Mouse (Mus musculus) C2C12 (cell line): ENCODE results near the gene Muc20. TPM values are rescaled to one million over a fixed set of nuclear protein-coding genes. Genes with fewer than 3 reads are reported as not detected.
A peak's percentile ranks its signal among the peaks of the same experiment; 100 is the strongest.

Source experiments
- H3K27me3 ChIP-seq: one replicate; pipeline ENCODE4 v1.6.1; 2011; ENCODE audit not compliant: control insufficient read depth, insufficient read depth, insufficient read length
- H3K36me3 ChIP-seq: one replicate; pipeline ENCODE4 v1.6.1; 2011; ENCODE audit not compliant: control insufficient read depth, insufficient read depth
- H3K4me3 ChIP-seq: one replicate; pipeline ENCODE4 v1.5.1; 2011; ENCODE audit warnings: mild to moderate bottlenecking, control low read depth; ENCODE audit not compliant: poor library complexity, insufficient read depth, severe bottlenecking
- H3K79me2 ChIP-seq: one replicate; pipeline ENCODE4 v1.6.1; 2011; ENCODE audit not compliant: control insufficient read depth, insufficient read depth
- H3K79me3 ChIP-seq: one replicate; pipeline ENCODE4 v1.6.1; 2011; ENCODE audit warnings: low read depth, control low read depth
- H3ac ChIP-seq: one replicate; pipeline ENCODE3; 2011; ENCODE audit warnings: low read depth; ENCODE audit not compliant: control insufficient read depth, insufficient read length
- CEBPB ChIP-seq: IDR thresholded peaks from one replicate; pipeline ENCODE4 v1.6.1; 2011; ENCODE audit warnings: low read depth, mild to moderate bottlenecking, control low read depth, moderate library complexity
- CTCF ChIP-seq: IDR thresholded peaks from one replicate; pipeline ENCODE4 v1.5.1; 2011; ENCODE audit not compliant: control insufficient read depth, insufficient read depth, insufficient read length
- FOSL1 ChIP-seq: IDR thresholded peaks from one replicate; pipeline ENCODE4 v1.8.0; 2011; ENCODE audit warnings: mild to moderate bottlenecking, low read length; ENCODE audit not compliant: poor library complexity, insufficient read depth, severe bottlenecking
- MAX ChIP-seq: IDR thresholded peaks from one replicate; pipeline ENCODE4 v1.6.1; 2011; ENCODE audit warnings: mild to moderate bottlenecking, control low read depth
- MYOD1 ChIP-seq: IDR thresholded peaks from one replicate; pipeline ENCODE4 v1.6.1; 2011; ENCODE audit warnings: low read depth; ENCODE audit not compliant: control insufficient read depth, insufficient read length
- MYOG ChIP-seq: IDR thresholded peaks from one replicate; pipeline ENCODE4 v1.6.1; 2011; ENCODE audit not compliant: control insufficient read depth, insufficient read length; ENCODE audit errors: extremely low read depth
- USF1 ChIP-seq: IDR thresholded peaks from one replicate; pipeline ENCODE4 v1.6.1; 2011; ENCODE audit warnings: low read depth, mild to moderate bottlenecking, control low read depth, moderate library complexity
- polyA plus RNA-seq: library from polyadenylated mRNA; unstranded; fragments of >200 nt; fragmentation: generic; extraction: Trizol; gene quantifications from one replicate; pipeline ENCODE4 v1.2.1, GENCODE M21; 2012; ENCODE audit warnings: missing spikeins

Gene Muc20
- polyA plus RNA-seq, 1 experiment = not detected

DNA sequence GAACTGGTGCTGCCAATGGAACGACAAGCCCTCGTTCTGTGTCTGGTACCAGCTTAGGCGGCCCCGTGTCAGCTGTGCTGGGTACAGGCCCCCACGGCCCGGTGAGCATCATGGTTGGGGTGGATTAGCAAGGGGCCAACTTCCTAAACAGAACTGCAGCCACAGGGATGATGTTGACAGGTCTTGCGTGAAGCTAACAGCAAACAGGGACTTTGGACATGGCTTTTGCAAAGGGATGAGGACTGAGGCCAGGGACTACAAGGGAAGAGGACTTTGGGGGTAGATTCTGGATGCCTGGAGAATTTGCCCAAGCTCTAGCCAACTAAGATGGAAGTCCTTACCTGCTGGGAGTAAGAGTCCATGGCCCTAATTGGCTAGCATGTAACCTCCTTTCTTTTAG is 30.3 kb downstream of the Muc20 start:
- no peak for TF ChIP-seq MYOD1
- TF ChIP-seq USF1 = no peak
- no peak for TF ChIP-seq MAX
- TF ChIP-seq MYOG = no peak
- TF ChIP-seq CEBPB = no peak
- TF ChIP-seq CTCF = no peak
- TF ChIP-seq FOSL1 = no peak

GRCm38 (mm10) chr16:32764961-32765360 is 32.3 kb downstream of the Muc20 start:
- H3ac ChIP-seq = no peak overlapping the region
- TF ChIP-seq MYOG (no peak), CTCF (no peak), FOSL1 (no peak), MAX (no peak), MYOD1 (no peak), CEBPB (no peak), USF1 (no peak)
- no peaks in the 10 kb centered on the region for H3K79me3 ChIP-seq
- no peaks in the 10 kb centered on the region for H3K27me3 ChIP-seq
- H3K4me3 ChIP-seq = no peak overlapping the region
- H3K79me2 ChIP-seq = no peaks in the 10 kb centered on the region
- H3K36me3 ChIP-seq = no peaks in the 10 kb centered on the region

More for the DNA sequence above, 30.3 kb downstream of the Muc20 start:
- H3ac ChIP-seq = no peak overlapping the region
- H3K79me2 ChIP-seq = no peaks in the 10 kb centered on the region
- no peaks in the 10 kb centered on the region for H3K27me3 ChIP-seq
- H3K4me3 ChIP-seq = no peak overlapping the region
- no peaks in the 10 kb centered on the region for H3K36me3 ChIP-seq
- H3K79me3 ChIP-seq = no peaks in the 10 kb centered on the region

GRCm38 (mm10) chr16:32764550-32764949 is 32.7 kb downstream of the Muc20 start:
- Histone ChIP-seq H3K79me2 (no peaks in the 10 kb centered on the region), H3ac (no peak overlapping the region), H3K79me3 (no peaks in the 10 kb centered on the region), H3K36me3 (no peaks in the 10 kb centered on the region), H3K27me3 (no peaks in the 10 kb centered on the region), H3K4me3 (no peak overlapping the region)
- TF ChIP-seq FOSL1 (no peak), USF1 (no peak), MYOD1 (no peak), CTCF (no peak), MYOG (no peak)

DNA sequence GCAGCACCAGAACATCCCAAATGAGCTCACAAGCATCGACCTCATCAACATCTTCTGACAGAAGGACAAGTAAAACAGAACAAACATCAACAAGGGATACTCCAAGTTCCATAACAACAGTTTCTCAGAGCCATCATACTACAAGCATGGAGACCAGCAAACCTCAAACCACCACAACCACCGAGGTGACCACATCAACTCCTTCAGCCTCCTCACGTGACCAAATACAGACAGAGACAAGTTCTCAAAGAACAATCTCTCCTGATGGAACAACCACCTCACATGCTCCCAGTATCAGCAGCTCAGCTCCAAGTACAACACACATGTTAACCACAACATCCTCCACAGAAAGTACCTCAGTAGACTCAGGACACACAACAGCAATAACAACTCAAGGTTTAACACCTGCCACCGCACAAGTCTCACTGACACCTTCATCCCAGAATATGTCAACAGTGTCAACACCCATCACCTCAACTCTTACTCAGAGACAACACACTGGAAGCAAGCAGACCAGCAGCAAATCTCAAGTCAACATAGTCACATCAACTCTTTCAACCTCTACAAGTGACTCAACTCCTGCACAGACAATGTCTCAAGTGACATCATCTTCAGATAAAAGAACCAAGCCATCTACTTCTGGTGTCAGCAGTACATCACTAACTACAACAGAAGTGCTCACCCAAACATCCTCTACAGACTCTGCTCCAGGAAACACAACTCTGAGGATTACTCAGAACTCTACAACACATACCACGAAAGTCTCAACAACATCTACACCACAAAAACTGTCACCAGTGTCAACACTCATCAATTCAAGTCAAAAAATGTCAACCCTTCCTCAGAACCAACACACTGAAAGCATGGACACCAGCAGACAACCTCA is 46.8 kb downstream of the Muc20 start:
- TF ChIP-seq CTCF = no peak
- no peak for TF ChIP-seq FOSL1
- TF ChIP-seq USF1 = peak; percentile 58
- TF ChIP-seq MAX = no peak
- Histone ChIP-seq H3K4me3 (no peak overlapping the region), H3K79me2 (no peaks in the 10 kb centered on the region), H3K27me3 (no peaks in the 10 kb centered on the region), H3ac (no peak overlapping the region), H3K79me3 (no peaks in the 10 kb centered on the region), H3K36me3 (no peaks in the 10 kb centered on the region)

- no peaks in the 10 kb centered on the region for H3K36me3 ChIP-seq
- no peaks in the 10 kb centered on the region for H3K27me3 ChIP-seq
- H3K79me2 ChIP-seq = no peaks in the 10 kb centered on the region
- H3ac ChIP-seq = no peak overlapping the region
- TF ChIP-seq MYOD1 (no peak), CEBPB (no peak), CTCF (no peak), FOSL1 (no peak), USF1 (no peak), MYOG (no peak), MAX (no peak)
- no peaks in the 10 kb centered on the region for H3K79me3 ChIP-seq
- no peak overlapping the region for H3K4me3 ChIP-seq
These were observed 51.4 kb downstream of the Muc20 start for GRCm38 (mm10) chr16:32745852-32746251.

DNA sequence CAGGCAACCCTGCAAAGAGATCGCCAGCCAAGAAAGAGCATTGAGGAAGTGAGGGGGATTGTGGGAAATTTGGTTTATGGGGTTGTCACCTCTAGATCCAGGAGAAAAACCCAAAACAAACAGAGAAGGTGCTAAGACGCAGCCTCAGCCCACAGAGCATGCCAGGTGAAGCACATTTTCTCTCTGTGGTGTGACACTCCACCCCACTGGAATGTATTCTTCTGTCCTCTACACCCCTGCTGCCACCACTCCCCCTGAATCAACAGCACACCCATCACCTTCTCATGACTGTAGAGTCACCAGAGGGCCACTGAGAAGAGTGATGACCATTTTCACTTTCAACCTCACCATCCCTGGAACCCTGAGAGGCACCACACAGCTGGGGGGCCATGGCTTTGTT is 54.5 kb downstream of the Muc20 start:
- Histone ChIP-seq H3K36me3 (no peaks in the 10 kb centered on the region), H3K4me3 (no peak overlapping the region), H3K79me3 (no peaks in the 10 kb centered on the region), H3ac (no peak overlapping the region), H3K79me2 (no peaks in the 10 kb centered on the region), H3K27me3 (no peaks in the 10 kb centered on the region)
- TF ChIP-seq CEBPB (no peak), CTCF (no peak), MYOD1 (no peak), FOSL1 (no peak), MAX (no peak)
